Mouse (Mus musculus) central nervous system, embryonic 18 days (tissue): Measurements from ENCODE around the gene Prickle2. TPM values are rescaled to one million over a fixed set of nuclear protein-coding genes. Genes with fewer than 3 reads are reported as not detected.

Source experiments
- polyA plus RNA-seq: library from polyadenylated mRNA; depleted of rRNA; stranded (reverse); fragments of >200 nt; gene quantifications from 2 replicates; pipeline ENCODE4 v1.2.3, GENCODE M21; 2012; rRNA removed

The Prickle2 gene
- polyA plus RNA-seq = 15.2 and 17.0 TPM in 2 replicates

DNA sequence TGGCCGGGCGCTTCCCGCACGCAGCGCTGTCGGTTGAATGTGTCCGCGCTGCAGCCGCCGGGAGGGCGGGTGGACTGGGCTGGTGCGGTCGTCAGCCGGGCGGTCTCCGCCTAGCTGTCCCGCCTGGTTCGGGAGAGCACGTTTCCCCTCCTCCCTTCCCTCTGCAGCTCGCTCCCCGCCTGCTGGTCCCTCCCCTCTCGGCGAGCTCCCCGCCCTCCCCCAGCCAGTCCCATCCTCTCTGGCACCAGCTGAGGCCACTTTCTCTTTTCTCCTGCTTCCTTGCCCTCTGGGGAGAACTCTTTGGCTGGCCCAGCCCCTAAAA, at the start of gene Prickle2:
Gene Prickle2 (minus strand): TSS at position 11 of the 322 bp plus-strand sequence.

Other genes starting within 250 kb of the Prickle2 start
- 0.48 and 0.53 TPM in 2 replicates for gene A730049H05Rik, start 110.3 kb upstream of the Prickle2 start, polyA plus RNA-seq
- not detected in 2 replicates for gene Gm15737, start 163.2 kb upstream of the Prickle2 start, polyA plus RNA-seq
- 3.0 and 3.1 TPM in 2 replicates for gene Adamts9, start 237.3 kb upstream of the Prickle2 start, polyA plus RNA-seq